Mouse (Mus musculus) embryo, embryonic 11.5 days (tissue): ENCODE data around the gene Epha8.

Experiments used
- DNase-seq: peaks from one replicate; pipeline ENCODE4 v3.0.0-alpha.2; 2012; ENCODE audit warnings: low read depth, low spot score

Epha8 gene

DNA sequence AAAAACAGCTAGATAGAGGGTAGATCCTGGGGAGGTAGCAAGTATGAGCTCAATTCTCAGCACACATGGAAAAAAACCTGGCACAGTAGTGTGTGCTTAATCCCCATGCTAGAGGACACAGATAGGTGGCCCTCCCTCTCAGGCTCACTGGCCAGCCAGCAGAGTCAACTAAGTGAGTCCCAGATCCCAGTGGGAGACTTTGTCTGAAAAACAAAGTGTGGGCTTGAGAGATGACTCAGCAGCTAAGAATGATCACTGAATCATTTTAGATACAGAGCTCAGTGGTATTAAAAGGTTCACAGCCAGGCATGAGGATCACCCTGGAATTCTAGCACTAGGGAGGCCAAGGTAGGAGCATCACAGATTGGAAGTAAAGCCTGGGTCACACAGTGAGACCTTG, 48.8 kb downstream of the Epha8 start:
- DNase-seq: no peak

DNA sequence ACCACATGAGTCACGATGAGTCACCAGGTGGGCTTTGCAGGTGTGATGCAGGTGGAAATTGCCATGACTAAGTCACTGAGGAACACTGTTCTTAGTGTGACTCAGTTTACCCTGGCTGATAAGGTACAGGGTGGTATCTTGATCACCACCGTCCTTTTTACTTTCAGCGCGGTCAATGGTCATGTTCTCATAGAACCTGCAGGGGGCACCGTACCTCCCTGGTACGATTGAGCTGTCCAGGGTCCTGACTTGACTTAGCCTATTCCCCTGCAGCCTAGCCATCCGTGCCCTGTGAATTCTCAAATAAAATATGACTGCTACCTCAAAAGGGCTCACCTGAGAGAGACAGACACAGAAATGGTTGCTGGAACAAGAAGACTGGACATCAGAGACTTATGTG, 49.6 kb downstream of the Epha8 start:
- peak; percentile 62 for DNase-seq

DNA sequence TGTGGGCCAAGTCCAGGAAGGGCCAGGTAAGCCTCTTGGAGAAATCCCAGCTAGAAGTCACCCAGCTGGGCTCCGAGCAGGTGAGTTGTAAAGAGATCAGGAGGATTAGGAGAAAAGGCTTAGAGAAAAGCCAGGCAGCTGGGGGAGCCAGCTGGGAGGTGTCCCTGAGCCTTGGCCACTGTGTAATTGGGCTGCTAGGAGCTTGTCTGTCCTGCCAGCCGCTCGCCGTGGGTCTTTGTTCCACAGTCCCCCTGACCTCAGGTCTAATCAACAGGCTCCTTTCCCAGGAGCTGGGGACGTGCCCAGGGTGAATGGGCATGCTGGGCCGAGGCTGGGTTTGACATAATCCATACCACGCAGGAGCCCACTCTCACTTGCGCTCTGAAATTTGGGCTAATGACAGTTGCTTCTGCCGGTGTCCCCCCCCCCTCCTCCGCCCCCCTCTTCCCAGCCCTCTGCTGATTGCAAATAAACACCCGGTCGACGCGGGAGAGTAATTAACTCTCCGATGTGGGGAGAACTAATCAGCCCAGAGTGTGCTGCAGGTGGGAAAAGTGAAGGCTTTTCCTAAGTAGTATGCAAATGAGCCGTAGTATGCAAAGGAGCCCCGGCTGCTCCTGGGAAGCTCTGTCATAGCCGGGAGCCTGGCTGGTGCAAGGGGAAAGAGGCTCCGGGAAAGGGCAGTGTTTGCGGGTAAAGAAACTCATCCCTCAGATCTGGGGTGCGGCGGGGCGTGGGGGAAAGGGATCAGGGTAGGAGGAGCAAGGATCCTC, 51.7 kb downstream of the Epha8 start:
- DNase-seq: no peak

DNA sequence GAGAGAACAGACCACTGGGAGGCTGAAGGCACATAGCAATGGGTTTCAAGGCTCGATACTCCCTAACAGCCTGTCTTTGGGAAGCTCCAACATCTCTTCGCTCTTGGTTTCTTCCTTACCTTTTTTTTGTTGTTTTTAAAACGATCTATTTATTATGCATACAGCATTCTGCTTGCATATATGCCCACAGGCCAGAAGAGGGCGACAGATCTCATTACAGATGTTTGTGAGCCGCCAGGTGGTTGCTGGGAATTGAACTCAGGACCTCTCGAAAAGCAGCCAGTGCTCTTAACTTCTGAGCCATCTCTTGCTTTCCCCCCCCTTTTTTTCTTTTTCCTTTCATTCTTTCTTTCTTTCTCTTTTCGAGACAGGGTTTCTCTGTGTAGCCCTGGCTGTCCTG, 57.5 kb downstream of the Epha8 start:
- no peak for DNase-seq

DNA sequence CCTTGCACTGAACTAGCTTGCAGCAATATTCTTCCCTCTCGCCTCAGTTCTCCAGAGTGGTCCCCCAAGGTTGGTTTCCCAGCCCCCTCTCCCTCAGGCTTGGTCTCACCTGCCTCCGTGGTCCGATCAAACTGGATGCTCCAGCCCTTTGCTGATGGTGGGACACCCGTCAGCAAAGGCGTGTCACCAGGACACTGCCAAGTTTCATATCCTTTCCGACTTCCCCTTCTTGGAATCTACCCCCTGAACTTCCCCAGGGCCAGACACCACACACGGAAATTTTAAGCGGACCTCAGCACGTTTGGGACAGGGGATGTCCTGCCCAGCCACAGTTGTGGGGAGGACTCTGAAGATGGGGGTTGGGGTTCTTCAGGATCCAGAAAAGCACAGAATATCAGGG, 58.0 kb downstream of the Epha8 start, which contains the start of gene C1qa:
Gene C1qa, minus strand, starts transcription at position 167 of the 400 bp plus-strand sequence.
- DNase-seq: no peak

DNA sequence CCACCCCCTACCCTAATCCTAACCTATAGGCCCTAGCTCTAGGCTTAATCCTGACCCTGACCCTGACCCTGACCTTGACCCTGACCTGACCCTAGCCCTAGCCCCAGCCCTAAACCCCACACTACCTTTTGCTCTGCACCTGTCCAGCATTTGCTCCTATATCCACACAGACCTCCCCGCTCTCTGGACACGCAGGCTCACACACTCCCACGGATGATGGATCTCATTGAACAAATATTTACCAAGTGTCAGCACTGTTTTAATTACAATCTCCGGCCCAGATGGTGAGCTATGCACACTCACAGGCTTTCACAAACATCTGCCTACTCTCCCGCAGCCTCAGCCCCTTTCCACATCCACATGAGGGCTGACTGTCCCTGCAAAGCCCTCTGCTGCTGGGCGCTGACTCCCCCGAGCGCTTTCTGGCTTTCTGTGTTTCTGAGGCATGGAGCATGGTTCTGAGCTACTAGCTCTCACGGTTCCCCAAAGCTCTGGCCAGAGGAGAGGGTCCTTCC, 58.5 kb downstream of the Epha8 start:
- no peak for DNase-seq

DNA sequence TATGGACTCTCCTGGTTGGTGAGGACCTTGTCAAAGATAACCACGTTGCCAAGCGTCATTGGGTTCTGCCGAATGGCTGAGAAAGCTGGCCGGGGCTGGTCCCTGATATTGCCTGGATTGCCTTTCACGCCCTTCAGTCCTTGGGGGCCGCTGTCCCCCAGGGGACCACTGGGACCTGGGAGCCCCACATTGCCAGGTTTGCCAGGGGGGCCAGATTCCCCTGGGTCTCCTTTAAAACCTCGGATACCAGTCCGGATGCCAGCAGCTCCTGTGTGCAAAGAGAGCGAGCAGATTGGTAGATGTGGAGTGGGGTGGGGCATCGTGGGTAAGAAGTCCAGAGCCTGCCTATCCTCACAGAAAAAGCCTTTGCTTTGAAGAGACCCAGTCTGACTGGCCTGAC, 60.2 kb downstream of the Epha8 start:
- no peak for DNase-seq

DNA sequence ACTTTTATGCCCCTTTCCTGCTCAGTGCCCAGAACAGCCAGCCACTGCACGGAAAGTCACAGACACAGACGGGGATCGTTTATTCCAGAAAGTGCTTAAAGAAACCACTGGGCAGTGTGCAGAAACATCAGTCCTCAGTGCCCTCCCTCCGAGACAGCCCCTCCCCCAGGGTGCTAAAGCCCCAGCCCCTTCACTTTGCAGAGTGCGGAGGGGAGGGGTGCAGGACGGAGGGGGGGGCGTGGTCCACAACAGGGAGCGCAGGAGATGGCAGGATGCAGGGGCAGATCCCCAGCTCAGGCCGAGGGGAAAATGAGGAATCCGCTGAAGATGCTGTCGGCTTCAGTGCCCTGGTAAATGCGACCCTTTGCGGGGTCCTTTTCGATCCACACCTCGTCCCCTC, 60.8 kb downstream of the Epha8 start:
- DNase-seq: no peak

DNA sequence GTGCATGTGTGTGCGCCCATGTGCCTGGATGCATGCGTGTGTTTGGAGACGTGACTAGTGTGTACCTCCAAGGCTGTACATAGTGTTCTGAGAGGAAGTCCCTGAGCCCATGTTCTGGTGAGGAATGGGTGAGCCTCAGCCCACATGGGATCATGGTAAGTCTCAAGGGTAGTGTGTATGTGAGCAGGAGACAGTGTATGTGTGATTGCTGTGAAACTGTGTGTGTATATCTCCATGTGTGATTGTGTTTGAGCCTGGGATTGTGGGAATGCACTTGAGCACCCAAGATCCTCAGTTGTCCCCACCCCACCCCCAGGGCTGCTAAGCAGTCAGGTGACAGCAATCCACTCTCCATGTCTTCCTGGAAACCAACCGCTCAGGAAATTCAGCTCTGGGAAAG, 61.8 kb downstream of the Epha8 start:
- DNase-seq: no peak

DNA sequence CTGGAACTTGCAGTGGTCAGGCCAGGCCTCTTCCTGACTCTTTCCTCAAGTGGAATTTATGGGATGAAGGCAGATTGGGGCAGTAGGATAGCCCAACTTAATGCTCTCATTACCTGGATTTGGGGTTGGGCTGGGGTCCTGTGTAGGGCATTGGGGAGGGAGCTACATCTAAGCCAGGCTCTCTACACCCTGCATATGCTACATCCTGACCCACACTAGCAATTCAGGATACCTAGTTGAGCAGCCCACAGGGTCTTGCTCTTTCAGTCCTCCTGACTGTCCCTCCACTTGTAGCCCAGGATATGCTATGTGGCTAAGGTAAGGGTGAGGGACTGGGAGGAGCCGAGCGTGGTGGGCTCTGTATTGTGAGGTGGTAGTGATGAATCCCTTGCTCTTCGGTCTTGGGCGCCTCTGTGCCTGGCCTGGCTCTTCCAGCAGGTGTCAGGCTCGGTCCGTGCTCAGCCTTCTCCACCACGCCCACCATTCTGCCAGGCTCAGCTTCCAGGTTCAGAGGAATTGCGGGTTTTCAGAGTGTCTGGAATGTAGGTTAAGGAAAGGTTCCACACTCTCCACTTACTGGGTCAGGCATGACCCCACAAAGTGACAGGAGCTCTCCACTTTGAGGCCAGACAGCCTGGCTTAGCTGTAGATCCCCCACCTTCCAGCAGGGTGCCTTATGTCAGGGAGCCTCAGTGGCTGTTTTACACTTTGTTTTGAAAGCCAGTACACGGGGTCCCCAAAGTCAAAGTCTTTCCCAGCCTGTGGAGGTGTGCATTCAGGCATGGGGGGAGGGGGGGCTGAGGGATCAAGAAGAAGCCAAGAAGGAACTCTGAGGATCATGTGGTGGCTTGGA, 62.7 kb downstream of the Epha8 start:
- peak; percentile 37 for DNase-seq

DNA sequence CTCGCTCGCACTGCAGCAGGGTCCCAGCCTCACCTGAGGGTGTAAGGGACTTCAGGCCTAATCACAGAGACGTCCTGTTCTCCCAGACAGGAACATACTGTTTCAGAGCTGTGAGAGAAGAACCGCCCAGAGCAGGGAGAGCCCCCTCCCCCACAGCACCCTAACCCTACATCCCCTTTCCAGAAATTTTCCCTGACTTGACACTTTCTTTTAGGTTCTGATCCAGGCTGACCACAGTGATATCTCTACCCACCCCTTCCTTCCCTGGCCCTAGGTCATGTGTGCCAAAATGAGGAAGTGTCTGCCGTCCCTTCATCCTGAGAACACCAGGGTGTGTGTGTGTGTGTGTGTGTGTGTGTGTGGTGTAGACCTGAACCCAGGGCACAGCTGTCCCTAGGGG, 63.8 kb downstream of the Epha8 start, which contains the start of gene C1qc:
Gene C1qc, minus strand, starts transcription at position 255 of the 400 bp plus-strand sequence.
- no peak for DNase-seq

DNA sequence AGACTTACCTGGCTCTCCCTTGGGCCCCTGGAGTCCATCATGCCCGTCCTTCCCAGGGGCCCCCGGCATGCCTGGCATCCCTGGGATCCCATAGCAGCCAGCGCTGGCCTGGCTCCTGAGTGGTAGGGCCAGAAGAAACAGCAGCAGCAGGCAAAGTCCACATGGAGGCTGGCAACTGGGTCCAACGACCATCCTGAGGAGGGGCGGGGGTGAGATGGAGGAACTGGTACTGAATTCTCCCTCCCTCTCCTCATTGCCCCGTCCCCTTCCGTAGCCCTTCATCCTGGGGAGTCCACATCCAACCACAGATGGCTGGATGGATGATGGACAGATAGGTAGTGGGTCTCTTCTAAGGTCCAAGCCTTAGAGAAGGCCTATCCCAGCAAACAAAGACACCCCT, 64.2 kb downstream of the Epha8 start:
- no peak for DNase-seq

DNA sequence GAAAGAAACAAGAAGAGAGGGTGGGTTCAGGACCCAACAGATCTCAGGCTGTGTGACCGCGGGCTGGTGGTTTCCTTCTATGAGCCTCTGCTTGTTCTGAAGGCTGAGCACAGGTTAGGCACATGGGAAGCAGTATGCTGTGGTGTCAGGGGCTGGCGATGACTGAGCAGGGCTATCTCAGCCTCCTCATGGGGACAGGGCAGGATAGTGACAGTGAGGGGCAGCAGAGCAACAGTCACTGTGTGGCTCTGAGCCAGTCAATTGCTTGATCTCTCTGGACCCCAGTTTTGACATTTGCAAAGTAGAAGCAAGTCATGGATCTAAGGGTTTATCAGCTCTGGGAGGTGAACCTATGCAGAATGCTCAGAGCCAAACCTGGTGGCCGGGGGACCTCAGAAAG, 65.5 kb downstream of the Epha8 start:
- DNase-seq: no peak

DNA sequence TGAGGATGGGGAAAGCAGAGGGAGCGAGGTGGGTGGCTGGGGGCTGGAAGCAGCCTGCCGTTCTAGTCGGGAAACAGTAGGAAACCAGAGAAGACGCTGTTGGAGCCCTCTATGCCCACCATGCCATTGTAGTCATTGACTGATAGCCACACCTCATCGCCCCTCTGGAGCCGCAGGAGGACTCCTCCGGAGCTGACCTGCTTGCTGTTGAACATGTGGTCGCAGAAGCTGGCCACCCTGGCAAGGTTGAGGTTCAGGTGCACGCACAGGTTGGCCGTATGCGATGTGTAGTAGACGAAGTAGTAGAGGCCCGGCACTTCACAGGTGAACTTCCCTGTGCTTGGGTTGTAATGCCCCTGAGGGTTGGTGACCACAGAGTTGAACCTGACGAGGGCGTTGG, 66.6 kb downstream of the Epha8 start:
- no peak for DNase-seq

DNA sequence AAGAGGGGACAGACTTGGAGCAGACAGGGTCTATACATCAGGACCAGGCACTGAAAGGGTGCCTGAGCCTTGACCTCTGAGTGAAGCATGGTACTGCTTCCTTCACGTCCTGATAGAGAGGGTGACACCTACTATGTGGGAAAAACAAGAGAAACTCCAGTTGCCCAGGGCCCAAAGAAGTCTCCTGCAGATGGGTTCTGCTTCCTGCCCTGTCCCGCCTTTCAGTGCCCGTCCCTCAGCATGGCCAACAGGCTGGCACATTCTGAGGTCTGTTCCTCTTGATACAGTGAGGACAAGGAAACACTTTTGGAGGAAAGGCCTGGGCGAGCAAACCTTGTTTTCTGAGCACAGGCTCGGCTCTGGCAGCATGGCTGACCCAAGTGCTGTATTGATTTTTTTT, 68.9 kb downstream of the Epha8 start:
- no peak for DNase-seq

DNA sequence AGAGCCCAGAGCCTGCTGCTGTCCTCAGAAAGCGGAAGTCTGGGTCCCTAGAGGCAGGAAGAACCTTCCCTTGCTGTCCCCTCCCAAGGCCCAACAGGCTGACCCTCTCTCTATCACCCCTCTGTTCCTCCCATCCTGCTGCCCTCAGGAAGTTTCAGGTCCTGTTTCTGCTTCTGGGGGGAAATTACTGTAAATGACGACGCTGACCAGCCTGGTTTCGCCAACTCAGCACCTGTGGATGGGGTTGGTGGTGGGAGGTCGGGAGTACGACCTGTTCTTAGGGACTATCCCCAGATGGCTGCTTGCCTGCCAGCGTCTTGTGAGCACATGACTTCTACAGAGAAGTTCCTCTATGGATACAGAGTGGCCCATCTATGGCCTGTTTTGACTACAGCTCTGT, 70.5 kb downstream of the Epha8 start, which contains the start of gene C1qb:
Gene C1qb, minus strand, starts transcription at position 87 of the 400 bp plus-strand sequence.
- DNase-seq: no peak
